Mouse (Mus musculus): Measurements from ENCODE around the gene Rasa2. TPM values are rescaled to one million over a fixed set of nuclear protein-coding genes. Genes with fewer than 3 reads are reported as not detected.
"Not testable (repeated sequence)": the region's sequence is repeated elsewhere in the genome, so short reads cannot be mapped to it uniquely, and the experiment has no call there.

Rasa2 gene
- polyA plus RNA-seq, 1 experiment from 2014 or later = 13.8 TPM

DNA sequence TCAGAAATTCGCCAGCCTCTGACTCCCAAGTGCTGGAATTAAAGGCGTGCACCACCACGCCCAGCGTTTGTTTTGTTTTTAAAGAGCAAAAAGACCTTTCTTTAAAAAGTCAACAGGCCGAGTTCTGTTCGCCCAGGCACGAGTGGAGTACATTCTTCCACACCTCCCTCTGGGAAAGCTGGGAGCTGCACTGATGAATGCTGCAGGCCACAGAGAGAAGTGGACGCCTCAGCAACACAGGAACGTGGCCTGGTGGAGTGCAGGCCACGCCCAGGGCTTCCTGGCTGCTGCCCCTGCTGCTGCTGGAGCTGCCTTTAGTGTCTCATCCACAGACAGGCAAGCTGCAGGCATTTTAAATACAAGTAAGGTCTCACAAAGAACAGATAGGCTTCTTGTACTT is 92.5 kb downstream of the Rasa2 start:
- Histone ChIP-seq H3K9me3 (replicated peaks; ENCODE audit: low read length) (no peaks in the 10 kb centered on the region), H3K27ac (no peak overlapping the region), H3K36me3 (ENCODE audit: insufficient read depth, low read length) (peaks cover 13% of the 10 kb centered on the region), H3K4me2 (ENCODE audit: low read length) (no peak overlapping the region), H3K4me3 (replicated peaks; ENCODE audit: low read depth, low read length) (no peak overlapping the region), H3K9ac (ENCODE audit: low read depth, low read length) (no peak overlapping the region), H3K4me1 (replicated peaks; ENCODE audit: insufficient read depth, low read length) (no peaks in the 10 kb centered on the region; the same call in 1 of the 2 replicates), H3K27me3 (ENCODE audit: insufficient read depth, low read length) (no peaks in the 10 kb centered on the region)
- 55% methylated on average over 10 of the region's 10 CpGs for WGBS
- DNase-seq (ENCODE audit: low spot score) (no peak), ATAC-seq (replicated peaks; ENCODE audit: low FRiP score, low read depth) (no peak)
- no peak for TF ChIP-seq CTCF (IDR thresholded peaks at IDR 0.05; ENCODE audit: low read depth)

DNA sequence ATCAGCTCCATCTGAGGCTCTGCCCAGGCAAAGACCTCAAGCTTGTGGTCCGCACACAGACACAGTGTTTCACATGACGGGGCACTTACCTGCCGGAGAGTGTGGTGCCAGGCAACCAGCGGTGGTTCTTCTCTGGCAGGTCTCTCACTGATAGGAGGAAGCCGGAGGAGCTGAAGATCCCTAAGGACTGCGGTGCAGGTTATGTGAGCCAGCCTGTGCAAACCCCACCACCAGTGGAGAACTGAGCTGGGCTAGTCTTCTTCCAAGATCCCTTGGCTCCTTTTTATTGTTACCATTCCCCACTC is 93.8 kb downstream of the Rasa2 start:
- 74% methylated on average over 6 of the region's 6 CpGs for WGBS
- Histone ChIP-seq H3K27me3 (ENCODE audit: insufficient read depth, low read length) (no peaks in the 10 kb centered on the region), H3K36me3 (ENCODE audit: insufficient read depth, low read length) (peaks cover 6% of the 10 kb centered on the region), H3K27ac (peak overlapping the region; percentile 78), H3K4me2 (ENCODE audit: low read length) (peak overlapping the region; percentile 76), H3K4me3 (replicated peaks; ENCODE audit: low read depth, low read length) (no peak overlapping the region), H3K4me1 (replicated peaks; ENCODE audit: insufficient read depth, low read length) (no peaks in the 10 kb centered on the region; the same call in 1 of the 2 replicates), H3K9ac (ENCODE audit: low read depth, low read length) (peak overlapping the region; percentile 76; the same call in 1 of the 2 replicates), H3K9me3 (replicated peaks; ENCODE audit: low read length) (no peaks in the 10 kb centered on the region)
- ATAC-seq (replicated peaks; ENCODE audit: low FRiP score, low read depth) (no peak), DNase-seq (ENCODE audit: low spot score) (no peak)
- TF ChIP-seq CTCF (IDR thresholded peaks at IDR 0.05; ENCODE audit: low read depth) = no peak

DNA sequence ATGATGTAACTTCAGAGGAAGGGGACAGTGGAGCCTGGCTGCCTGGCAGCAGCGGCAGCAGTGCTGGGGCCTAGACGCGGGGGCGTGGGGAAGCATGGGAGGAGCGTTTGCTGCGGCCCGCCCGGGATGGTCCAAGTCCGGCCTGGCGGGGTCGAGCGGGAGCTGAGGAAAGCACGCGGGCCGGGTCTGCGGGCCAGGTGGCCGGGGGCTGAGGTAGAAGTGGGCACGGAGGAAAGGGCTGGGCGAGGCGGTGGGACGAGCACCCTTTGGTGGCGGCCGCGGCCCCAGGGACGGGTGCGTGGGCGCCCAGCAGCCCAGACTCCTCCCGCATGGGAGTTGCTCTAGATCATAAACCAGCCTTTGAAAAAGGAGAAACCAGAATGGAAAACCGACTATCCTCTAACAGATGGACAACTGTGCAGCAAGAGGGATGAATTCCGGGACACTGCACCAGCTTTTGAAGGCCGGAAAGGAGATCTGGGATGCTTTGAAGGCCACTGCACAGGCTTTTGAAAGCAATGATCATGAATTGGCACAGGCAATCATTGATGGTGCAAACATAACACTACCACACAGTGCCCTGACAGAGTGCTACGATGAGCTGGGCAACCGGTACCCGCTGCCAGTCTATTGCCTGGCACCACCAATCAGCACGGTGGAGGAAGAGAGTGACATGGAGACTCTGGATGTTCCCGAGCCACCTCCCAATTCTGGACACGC is 94.4 kb downstream of the Rasa2 start:
- DNase-seq (ENCODE audit: low spot score) = peak; percentile 92
- no peaks in the 10 kb centered on the region for H3K27me3 ChIP-seq (ENCODE audit: insufficient read depth, low read length)
- H3K27ac ChIP-seq = peak overlapping the region; percentile 78
- ATAC-seq (replicated peaks; ENCODE audit: low FRiP score, low read depth) = peak; percentile 89
- peaks cover 4% of the 10 kb centered on the region; the same call in 1 of the 2 replicates for H3K36me3 ChIP-seq (ENCODE audit: insufficient read depth, low read length)
- H3K4me1 ChIP-seq (replicated peaks; ENCODE audit: insufficient read depth, low read length) = no peaks in the 10 kb centered on the region; the same call in 1 of the 2 replicates
- peak overlapping the region; percentile 45 for H3K4me3 ChIP-seq (replicated peaks; ENCODE audit: low read depth, low read length)
- H3K9ac ChIP-seq (ENCODE audit: low read depth, low read length) = peak overlapping the region; percentile 76
- no peaks in the 10 kb centered on the region for H3K9me3 ChIP-seq (replicated peaks; ENCODE audit: low read length)
- H3K4me2 ChIP-seq (ENCODE audit: low read length) = peak overlapping the region; percentile 76
- TF ChIP-seq CTCF (IDR thresholded peaks at IDR 0.05; ENCODE audit: low read depth) = no peak
- 13% methylated on average over 37 of the region's 37 CpGs for WGBS

- not testable (repeated sequence) for DNase-seq (ENCODE audit: low spot score); H3K9me3 ChIP-seq (replicated peaks; ENCODE audit: low read length); H3K36me3 ChIP-seq (ENCODE audit: insufficient read depth, low read length); H3K4me2 ChIP-seq (ENCODE audit: low read length); ATAC-seq (replicated peaks; ENCODE audit: low FRiP score, low read depth); H3K4me1 ChIP-seq (replicated peaks; ENCODE audit: insufficient read depth, low read length); H3K27me3 ChIP-seq (ENCODE audit: insufficient read depth, low read length); H3K9ac ChIP-seq (ENCODE audit: low read depth, low read length); H3K4me3 ChIP-seq (replicated peaks; ENCODE audit: low read depth, low read length); H3K27ac ChIP-seq
- 88% methylated on average over 4 of the region's 4 CpGs for WGBS
Measured at GRCm38 (mm10) chr9:96536093-96536492, 95.3 kb downstream of the Rasa2 start.

- TF ChIP-seq CTCF (IDR thresholded peaks at IDR 0.05; ENCODE audit: low read depth) = no peak
- Histone ChIP-seq H3K9me3 (replicated peaks; ENCODE audit: low read length) (no peaks in the 10 kb centered on the region), H3K4me3 (replicated peaks; ENCODE audit: low read depth, low read length) (no peak overlapping the region), H3K27ac (no peak overlapping the region), H3K36me3 (ENCODE audit: insufficient read depth, low read length) (no peaks in the 10 kb centered on the region), H3K27me3 (ENCODE audit: insufficient read depth, low read length) (no peaks in the 10 kb centered on the region), H3K4me2 (ENCODE audit: low read length) (no peak overlapping the region), H3K9ac (ENCODE audit: low read depth, low read length) (no peak overlapping the region), H3K4me1 (replicated peaks; ENCODE audit: insufficient read depth, low read length) (no peaks in the 10 kb centered on the region; the same call in 1 of the 2 replicates)
- DNase-seq (ENCODE audit: low spot score) = no peak
- ATAC-seq (replicated peaks; ENCODE audit: low FRiP score, low read depth) = no peak
- 94% methylated on average over 6 of the region's 6 CpGs for WGBS
Measured at GRCm38 (mm10) chr9:96535431-96535830, 96.0 kb downstream of the Rasa2 start.

DNA sequence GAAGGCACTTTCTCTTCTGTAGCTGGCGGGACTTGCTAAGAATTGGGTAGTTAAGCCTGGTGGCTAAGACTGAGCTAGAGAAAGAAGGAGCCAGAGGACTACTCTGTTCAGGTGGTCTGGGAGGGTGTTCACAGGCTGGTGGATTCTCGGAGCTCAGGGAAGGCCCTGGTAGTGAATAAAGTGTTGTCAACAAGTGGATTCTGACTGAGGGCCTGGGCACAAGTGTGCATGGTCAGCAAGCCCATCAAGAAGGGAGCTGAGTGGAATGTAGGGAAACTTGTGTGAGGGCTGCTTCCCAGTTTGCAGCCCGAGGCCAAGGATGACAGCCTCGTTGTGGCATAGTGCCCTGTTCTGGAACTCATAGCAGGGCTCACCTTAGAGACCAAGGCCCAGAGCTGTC is 97.2 kb downstream of the Rasa2 start:
- 92% methylated on average over 4 of the region's 4 CpGs for WGBS
- no peak for TF ChIP-seq CTCF (IDR thresholded peaks at IDR 0.05; ENCODE audit: low read depth)
- ATAC-seq (replicated peaks; ENCODE audit: low FRiP score, low read depth) (no peak), DNase-seq (ENCODE audit: low spot score) (no peak)
- Histone ChIP-seq H3K9me3 (replicated peaks; ENCODE audit: low read length) (no peaks in the 10 kb centered on the region), H3K27ac (no peak overlapping the region), H3K4me2 (ENCODE audit: low read length) (no peak overlapping the region), H3K4me1 (replicated peaks; ENCODE audit: insufficient read depth, low read length) (no peaks in the 10 kb centered on the region; the same call in 1 of the 2 replicates), H3K36me3 (ENCODE audit: insufficient read depth, low read length) (no peaks in the 10 kb centered on the region), H3K27me3 (ENCODE audit: insufficient read depth, low read length) (no peaks in the 10 kb centered on the region), H3K4me3 (replicated peaks; ENCODE audit: low read depth, low read length) (no peak overlapping the region), H3K9ac (ENCODE audit: low read depth, low read length) (no peak overlapping the region)

- WGBS = 79% methylated on average over 6 of the region's 6 CpGs
Measured at GRCm38 (mm10) chr9:96533476-96533875, 97.9 kb downstream of the Rasa2 start.

More at GRCm38 (mm10) chr9:96533476-96533875, 97.9 kb downstream of the Rasa2 start:
- Histone ChIP-seq H3K36me3 (ENCODE audit: insufficient read depth, low read length) (no peaks in the 10 kb centered on the region), H3K4me1 (replicated peaks; ENCODE audit: insufficient read depth, low read length) (no peaks in the 10 kb centered on the region; the same call in 1 of the 2 replicates), H3K4me2 (ENCODE audit: low read length) (no peak overlapping the region), H3K9ac (ENCODE audit: low read depth, low read length) (no peak overlapping the region), H3K4me3 (replicated peaks; ENCODE audit: low read depth, low read length) (no peak overlapping the region), H3K27me3 (ENCODE audit: insufficient read depth, low read length) (no peaks in the 10 kb centered on the region), H3K27ac (no peak overlapping the region), H3K9me3 (replicated peaks; ENCODE audit: low read length) (no peaks in the 10 kb centered on the region)
- DNase-seq (ENCODE audit: low spot score) (no peak), ATAC-seq (replicated peaks; ENCODE audit: low FRiP score, low read depth) (no peak)
- TF ChIP-seq CTCF (IDR thresholded peaks at IDR 0.05; ENCODE audit: low read depth) = no peak
